Mouse (Mus musculus) heart, adult 18-20 months (tissue): Measurements from ENCODE around the gene 4930568D16Rik. TPM values are rescaled to one million over a fixed set of nuclear protein-coding genes. Genes with fewer than 3 reads are reported as not detected.

Experiments used
- total RNA-seq, 2 experiments: library from RNA; stranded (reverse); gene quantifications; 2 replicates each; pipeline ENCODE4 v1.2.3; 2021

The 4930568D16Rik gene
- total RNA-seq, 2 experiments from 2014 or later = not detected

Other genes starting within 250 kb of the 4930568D16Rik start
- 100 to 1,000 TPM; 128 to 136 TPM for gene Rab14, start 166.6 kb downstream of the 4930568D16Rik start, total RNA-seq
- gene Gsn, start 111.3 kb downstream of the 4930568D16Rik start, total RNA-seq = 100 to 1,000 TPM; 742 to 802 TPM
- 100 to 1,000 TPM in 1 of 2 experiments, 10 to 100 TPM in 1; 88.5 to 102 TPM for gene Stom, start 30.8 kb downstream of the 4930568D16Rik start, total RNA-seq
- gene 4930402F06Rik, start 29.4 kb upstream of the 4930568D16Rik start, total RNA-seq = not detected
- gene Ggta1, start 95.5 kb upstream of the 4930568D16Rik start, total RNA-seq = 10 to 100 TPM; 13.6 to 17.0 TPM
- gene Dab2ip, start 190.5 kb upstream of the 4930568D16Rik start, total RNA-seq = 10 to 100 TPM; 42.4 to 44.1 TPM